Mouse (Mus musculus) hindbrain, embryonic 12.5 days (tissue): ENCODE measurements around the gene Fbrs. TPM values are rescaled to one million over a fixed set of nuclear protein-coding genes. Genes with fewer than 3 reads are reported as not detected.
"Not testable (repeated sequence)": the region's sequence is repeated elsewhere in the genome, so short reads cannot be mapped to it uniquely, and the experiment has no call there.

ENCODE experiments used
- ATAC-seq: fragments of 200-750 bp; cut with Nextera tagmentation; 2 replicates; pipeline ENCODE4 v1.8.0; 2017; ENCODE audit warnings: moderate TSS enrichment; ENCODE audit not compliant: low FRiP score
- H3K27ac ChIP-seq: fragments of 300-500 bp; sonication (generic); 2 replicates; pipeline ENCODE4 v1.5.1; 2016; ENCODE audit warnings: mild to moderate bottlenecking
- H3K27me3 ChIP-seq: fragments of 300-500 bp; sonication (generic); 2 replicates; pipeline ENCODE4 v1.6.1; 2016; ENCODE audit warnings: mild to moderate bottlenecking
- H3K36me3 ChIP-seq: fragments of 300-500 bp; sonication (generic); 2 replicates; pipeline ENCODE4 v1.6.1; 2016; ENCODE audit warnings: mild to moderate bottlenecking
- H3K4me1 ChIP-seq: fragments of 300-500 bp; sonication (generic); 2 replicates; pipeline ENCODE4 v1.6.1; 2016
- H3K4me2 ChIP-seq: fragments of 300-500 bp; sonication (generic); replicated peaks from 2 replicates; pipeline ENCODE4 v1.6.1; 2016; ENCODE audit warnings: mild to moderate bottlenecking
- H3K4me3 ChIP-seq: fragments of 300-500 bp; sonication (generic); 2 replicates; pipeline ENCODE4 v1.5.1; 2016; ENCODE audit warnings: mild to moderate bottlenecking
- H3K9ac ChIP-seq: fragments of 300-500 bp; sonication (generic); 2 replicates; pipeline ENCODE4 v1.6.1; 2016; ENCODE audit warnings: mild to moderate bottlenecking, moderate library complexity
- H3K9me3 ChIP-seq: fragments of 300-500 bp; sonication (generic); replicated peaks from 2 replicates; pipeline ENCODE4 v1.6.1; 2016; ENCODE audit warnings: mild to moderate bottlenecking
- WGBS: fragments of 180-500 bp; shearing (Covaris S2); methylation state at CpG from one replicate; pipeline ENCODE4 v1.1.7; 2016; 5-methylcytosine and 5-hydroxymethylcytosine counted together
- polyA plus RNA-seq: library from polyadenylated mRNA; unstranded; fragments of >200 nt; fragmentation: Nextera tagmentation; extraction: Ambion mirVana; gene quantifications from 2 replicates; pipeline ENCODE4 v1.2.1, GENCODE M21; 2016

Gene Fbrs
- polyA plus RNA-seq, 1 experiment from 2014 or later, result 14.4 TPM

DNA sequence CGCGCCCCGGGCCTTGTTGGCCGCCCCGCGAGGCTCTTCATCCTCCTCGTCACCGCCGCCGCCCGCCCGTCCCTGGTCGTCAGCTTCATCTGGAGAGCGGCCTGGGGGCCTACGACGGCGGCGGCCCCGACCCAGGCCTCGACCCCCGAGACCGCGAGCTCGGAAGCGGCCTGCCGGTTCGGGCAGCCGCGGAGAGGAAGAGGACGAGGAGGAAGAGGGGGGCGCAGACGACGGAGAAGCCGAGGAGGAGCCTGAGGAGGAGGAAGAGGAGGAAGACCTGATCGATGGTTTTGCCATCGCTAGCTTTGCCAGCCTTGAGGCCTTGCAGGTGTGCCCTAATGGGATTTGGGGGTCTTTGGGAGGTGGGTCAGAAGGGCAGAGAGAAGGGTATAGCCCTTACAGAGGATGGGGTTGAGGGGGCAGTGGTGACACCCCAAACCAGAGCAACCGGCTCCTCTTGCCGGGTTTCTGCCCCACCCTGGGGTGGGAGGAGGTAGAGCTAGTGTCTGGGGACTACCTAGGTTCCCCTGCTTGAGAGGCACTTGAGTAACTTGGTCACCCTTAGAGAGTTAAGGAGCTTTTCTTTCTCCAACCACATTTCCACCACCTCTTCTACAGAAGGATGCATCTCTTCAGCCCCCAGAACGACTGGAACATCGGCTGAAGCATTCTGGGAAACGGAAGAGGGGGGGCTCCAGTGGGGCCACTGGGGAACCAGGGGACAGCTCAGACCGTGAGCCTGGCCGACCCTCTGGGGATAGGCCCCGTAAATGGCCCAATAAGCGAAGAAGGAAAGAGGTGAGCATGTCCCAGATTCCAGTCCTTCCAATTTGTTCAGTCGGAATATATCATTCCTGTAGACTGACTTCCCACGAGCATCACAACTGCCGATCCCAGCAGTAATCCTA lies 573 bp downstream of the Fbrs start:
- H3K36me3 ChIP-seq, result peaks cover 58% of the 10 kb centered on the region
- H3K27ac ChIP-seq, result peak overlapping the region; percentile 97
- H3K4me3 ChIP-seq, result peak overlapping the region; percentile 99
- H3K4me1 ChIP-seq, result peaks cover 28% of the 10 kb centered on the region
- no peaks in the 10 kb centered on the region for H3K27me3 ChIP-seq
- H3K9me3 ChIP-seq, result no peaks in the 10 kb centered on the region
- peak overlapping the region; percentile 99 for H3K9ac ChIP-seq
- WGBS, result 5% methylated on average over 45 of the region's 48 CpGs
- no peak for ATAC-seq
- peak overlapping the region; percentile 100 for H3K4me2 ChIP-seq

GRCm38 (mm10) chr7:127480321-127480720 lies 1.3 kb downstream of the Fbrs start:
- H3K9ac ChIP-seq, result peak overlapping the region; percentile 99
- H3K27ac ChIP-seq, result no peak overlapping the region
- H3K36me3 ChIP-seq, result peaks cover 58% of the 10 kb centered on the region
- H3K4me2 ChIP-seq, result peak overlapping the region; percentile 100
- 70% methylated on average over 2 of the region's 2 CpGs for WGBS
- peaks cover 28% of the 10 kb centered on the region for H3K4me1 ChIP-seq
- H3K4me3 ChIP-seq, result peak overlapping the region; percentile 99
- no peaks in the 10 kb centered on the region for H3K9me3 ChIP-seq
- no peak for ATAC-seq
- H3K27me3 ChIP-seq, result no peaks in the 10 kb centered on the region

DNA sequence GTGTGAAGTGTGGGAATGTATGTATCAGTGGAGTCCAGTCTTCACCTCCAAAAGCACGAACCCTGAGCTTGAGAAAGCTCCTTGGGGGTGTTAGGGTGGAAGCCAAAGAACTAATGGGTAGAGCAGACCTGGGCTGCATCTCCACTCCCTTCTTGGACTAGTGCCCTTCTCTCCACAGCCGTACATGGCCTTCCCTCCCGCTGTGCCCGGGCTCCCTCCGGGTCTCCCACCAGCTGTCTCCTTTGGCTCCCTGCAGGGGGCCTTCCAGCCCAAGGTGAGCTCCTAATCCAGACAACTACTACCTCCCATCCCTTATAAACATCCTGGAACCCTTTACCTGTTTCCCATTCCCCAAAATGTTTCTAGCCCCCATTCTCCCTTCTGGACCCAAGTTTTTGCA lies 6.4 kb downstream of the Fbrs start:
- no peak overlapping the region for H3K27ac ChIP-seq
- ATAC-seq, result no peak
- H3K4me2 ChIP-seq, result no peak overlapping the region
- H3K4me3 ChIP-seq, result no peak overlapping the region
- WGBS, result 82% methylated on average over 5 of the region's 5 CpGs
- H3K9ac ChIP-seq, result no peak overlapping the region
- no peaks in the 10 kb centered on the region for H3K9me3 ChIP-seq
- peaks cover 10% of the 10 kb centered on the region for H3K4me1 ChIP-seq
- H3K36me3 ChIP-seq, result peaks cover 89% of the 10 kb centered on the region
- no peaks in the 10 kb centered on the region for H3K27me3 ChIP-seq

GRCm38 (mm10) chr7:127488364-127488763 lies 9.4 kb downstream of the Fbrs start:
- not testable (repeated sequence) for H3K27ac ChIP-seq, H3K9me3 ChIP-seq, H3K4me2 ChIP-seq, H3K4me3 ChIP-seq, H3K4me1 ChIP-seq, ATAC-seq, H3K27me3 ChIP-seq, H3K9ac ChIP-seq
- WGBS, result 87% methylated on average over 4 of the region's 5 CpGs
- H3K36me3 ChIP-seq, result peaks cover 87% of the 10 kb centered on the region

DNA sequence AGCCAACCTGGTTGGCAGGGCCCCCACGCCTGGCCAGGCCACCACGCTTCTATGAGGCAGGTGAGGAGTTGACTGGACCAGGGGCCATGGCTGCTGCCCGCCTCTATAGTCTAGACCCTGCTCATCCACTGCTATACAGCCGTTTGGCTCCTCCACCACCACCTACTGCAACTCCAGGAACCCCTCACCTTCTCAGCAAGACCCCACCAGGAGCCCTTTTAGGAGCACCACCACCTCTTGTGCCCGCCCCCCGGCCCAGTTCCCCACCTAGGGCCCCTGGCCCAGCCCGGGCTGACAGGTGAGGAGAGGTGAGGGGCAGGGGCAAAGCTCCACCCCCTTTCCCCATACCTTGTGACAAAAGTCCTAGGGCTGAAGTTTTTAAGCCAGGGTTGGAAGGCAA lies 11.0 kb downstream of the Fbrs start:
- peaks cover 73% of the 10 kb centered on the region for H3K36me3 ChIP-seq
- no peak overlapping the region for H3K4me2 ChIP-seq
- no peaks in the 10 kb centered on the region for H3K9me3 ChIP-seq
- no peak for ATAC-seq
- no peak overlapping the region for H3K4me3 ChIP-seq
- WGBS, result 88% methylated on average over 7 of the region's 7 CpGs
- H3K9ac ChIP-seq, result no peak overlapping the region
- no peak overlapping the region for H3K27ac ChIP-seq
- no peaks in the 10 kb centered on the region for H3K27me3 ChIP-seq
- H3K4me1 ChIP-seq, result no peaks in the 10 kb centered on the region

GRCm38 (mm10) chr7:127491846-127492245 lies 12.8 kb downstream of the Fbrs start:
- H3K4me1 ChIP-seq, result no peaks in the 10 kb centered on the region
- H3K4me3 ChIP-seq, result no peak overlapping the region
- H3K36me3 ChIP-seq, result peaks cover 56% of the 10 kb centered on the region
- 94% methylated on average over 3 of the region's 3 CpGs for WGBS
- no peaks in the 10 kb centered on the region for H3K9me3 ChIP-seq
- no peak for ATAC-seq
- H3K4me2 ChIP-seq, result no peak overlapping the region
- H3K27me3 ChIP-seq, result no peaks in the 10 kb centered on the region
- H3K9ac ChIP-seq, result no peak overlapping the region
- H3K27ac ChIP-seq, result no peak overlapping the region

DNA sequence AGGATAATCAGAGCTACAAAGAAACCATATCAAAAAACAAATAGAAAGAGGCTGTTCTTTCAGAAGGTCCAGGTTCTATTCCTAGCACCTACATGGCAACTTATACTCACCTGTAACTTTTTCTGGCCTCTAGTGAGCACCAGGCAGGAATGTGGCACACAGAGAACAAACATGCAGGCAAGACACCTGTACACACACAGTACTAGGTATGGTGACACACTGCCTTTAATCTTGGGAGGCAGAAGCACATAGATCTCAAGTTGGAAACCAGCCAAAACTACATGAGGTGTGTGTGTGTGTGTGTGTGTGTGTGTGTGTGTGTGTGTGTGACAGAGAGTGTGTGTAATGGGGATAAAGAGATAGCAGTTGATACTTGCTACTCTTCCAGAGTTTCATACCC lies 15.6 kb downstream of the Fbrs start:
- Histone ChIP-seq H3K36me3 (peaks cover 30% of the 10 kb centered on the region), H3K27ac (no peak overlapping the region), H3K27me3 (no peaks in the 10 kb centered on the region), H3K4me3 (no peak overlapping the region), H3K4me2 (no peak overlapping the region), H3K9me3 (no peaks in the 10 kb centered on the region), H3K4me1 (no peaks in the 10 kb centered on the region), H3K9ac (no peak overlapping the region)
- no peak for ATAC-seq

DNA sequence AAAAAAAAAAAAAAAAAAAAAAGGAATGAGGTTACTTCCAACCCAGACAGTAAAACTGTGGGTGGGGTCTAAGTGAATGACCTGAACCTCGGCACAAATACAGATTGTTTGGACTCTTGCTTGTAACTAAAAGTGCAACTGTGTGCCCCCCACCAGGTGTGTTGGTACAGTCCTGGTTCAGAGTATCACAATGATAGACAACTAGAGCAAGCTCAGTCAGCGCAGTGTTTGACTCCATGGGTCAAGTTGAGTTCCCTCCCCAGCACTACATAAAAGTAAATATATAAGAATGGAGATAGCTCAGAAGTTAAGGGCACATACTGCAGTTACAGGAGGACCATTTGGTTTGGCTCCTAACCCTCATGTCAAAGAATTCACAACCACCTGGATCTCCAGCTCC lies 18.4 kb downstream of the Fbrs start:
- no peak overlapping the region for H3K4me2 ChIP-seq
- H3K27me3 ChIP-seq, result no peaks in the 10 kb centered on the region
- no peaks in the 10 kb centered on the region for H3K4me1 ChIP-seq
- no peak overlapping the region for H3K4me3 ChIP-seq
- peaks cover 3% of the 10 kb centered on the region for H3K36me3 ChIP-seq
- WGBS, result 93% methylated on average over 2 of the region's 2 CpGs
- no peak overlapping the region for H3K9ac ChIP-seq
- H3K27ac ChIP-seq, result no peak overlapping the region
- ATAC-seq, result no peak
- no peaks in the 10 kb centered on the region for H3K9me3 ChIP-seq

DNA sequence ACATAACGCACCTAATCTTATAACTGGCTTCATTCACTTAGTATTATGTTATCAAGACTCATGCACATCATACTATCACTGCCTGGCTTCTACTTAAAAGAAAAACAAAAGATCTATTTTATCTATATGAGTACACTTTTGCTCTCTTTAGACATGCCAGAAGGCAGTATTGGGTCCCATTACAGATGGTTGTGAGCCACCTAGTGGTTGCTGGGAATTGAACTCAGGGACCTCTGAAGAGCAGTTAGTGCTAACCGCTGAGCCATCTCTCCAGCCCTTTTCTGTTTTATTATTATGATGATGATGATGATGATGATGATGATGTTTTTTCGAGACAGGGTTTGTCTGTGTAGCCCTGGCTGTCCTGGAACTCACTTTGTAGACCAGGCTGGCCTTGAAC lies 19.4 kb downstream of the Fbrs start:
- Histone ChIP-seq H3K4me3 (no peak overlapping the region), H3K9me3 (no peaks in the 10 kb centered on the region), H3K36me3 (no peaks in the 10 kb centered on the region), H3K27ac (no peak overlapping the region), H3K4me2 (no peak overlapping the region), H3K27me3 (no peaks in the 10 kb centered on the region), H3K9ac (no peak overlapping the region), H3K4me1 (no peaks in the 10 kb centered on the region)
- 43% methylated on average over 3 of the region's 3 CpGs for WGBS
- ATAC-seq, result no peak

DNA sequence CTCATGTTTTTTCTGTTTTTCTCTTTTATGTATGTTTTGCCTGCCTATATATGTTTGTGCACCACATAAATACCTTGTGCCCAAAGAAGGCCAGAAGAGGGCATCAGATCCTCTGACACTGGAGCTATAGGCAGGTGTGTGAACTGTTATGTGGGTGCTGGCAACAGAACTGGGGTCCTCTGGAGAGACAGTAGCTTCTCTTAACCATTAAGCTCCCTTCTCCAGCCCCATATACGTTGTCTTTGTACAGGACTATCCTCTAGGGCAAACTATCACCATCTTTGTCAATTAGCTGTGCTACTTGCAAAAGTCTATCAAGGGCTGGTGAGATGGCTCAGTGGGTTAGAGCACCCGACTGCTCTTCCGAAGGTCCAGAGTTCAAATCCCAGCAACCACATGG lies 29.3 kb downstream of the Fbrs start:
- no peak overlapping the region for H3K4me2 ChIP-seq
- H3K27ac ChIP-seq, result no peak overlapping the region
- no peaks in the 10 kb centered on the region for H3K36me3 ChIP-seq
- no peaks in the 10 kb centered on the region for H3K27me3 ChIP-seq
- peaks cover 4% of the 10 kb centered on the region; the same call in 1 of the 2 replicates for H3K4me1 ChIP-seq
- no peaks in the 10 kb centered on the region for H3K9me3 ChIP-seq
- H3K4me3 ChIP-seq, result no peak overlapping the region
- ATAC-seq, result no peak
- no peak overlapping the region for H3K9ac ChIP-seq
- WGBS, result 90% methylated on average over 3 of the region's 3 CpGs

GRCm38 (mm10) chr7:127509830-127510229 lies 30.8 kb downstream of the Fbrs start:
- not testable (repeated sequence) for H3K9ac ChIP-seq, H3K27ac ChIP-seq, H3K4me2 ChIP-seq, H3K27me3 ChIP-seq, H3K4me3 ChIP-seq, H3K36me3 ChIP-seq, ATAC-seq, H3K9me3 ChIP-seq
- peaks cover 13% of the 10 kb centered on the region for H3K4me1 ChIP-seq
- WGBS, result 80% methylated on average over 4 of the region's 4 CpGs

DNA sequence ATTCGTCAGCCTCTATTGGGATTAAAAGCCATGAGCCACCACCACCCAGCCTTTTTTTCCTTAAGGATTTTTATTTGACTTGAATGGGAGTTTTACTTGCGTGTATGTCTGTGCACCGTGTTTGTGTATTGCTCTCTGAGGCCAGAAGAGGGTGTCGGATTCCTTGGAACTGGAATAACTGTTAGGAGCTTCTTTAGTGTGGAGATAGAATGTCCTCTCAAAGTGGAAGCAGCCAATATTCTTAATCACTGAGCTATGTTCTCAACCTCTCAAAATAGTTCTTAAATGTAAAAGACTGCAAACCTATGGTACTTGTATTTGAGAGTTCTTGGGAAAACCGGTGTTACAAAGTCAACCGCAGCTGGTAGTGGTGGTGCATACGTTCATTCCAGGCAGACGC lies 32.2 kb downstream of the Fbrs start:
- H3K4me2 ChIP-seq, result peak overlapping the region; percentile 64
- H3K9me3 ChIP-seq, result no peaks in the 10 kb centered on the region
- no peaks in the 10 kb centered on the region for H3K27me3 ChIP-seq
- peak overlapping the region; percentile 79 for H3K4me3 ChIP-seq
- H3K27ac ChIP-seq, result peak overlapping the region; percentile 99
- ATAC-seq, result no peak
- peaks cover 13% of the 10 kb centered on the region for H3K4me1 ChIP-seq
- no peak overlapping the region for H3K9ac ChIP-seq
- peaks cover 15% of the 10 kb centered on the region for H3K36me3 ChIP-seq
- WGBS, result 42% methylated on average over 8 of the region's 8 CpGs

GRCm38 (mm10) chr7:127511808-127512230 lies 32.8 kb downstream of the Fbrs start, which contains the start of gene Srcap:
Gene Srcap (plus strand): TSS chr7:127511983.
- Histone ChIP-seq H3K27ac (peak within 1 kb of the TSS; percentile 99), H3K36me3 (peaks cover 20% of the 10 kb centered on the region), H3K27me3 (no peaks in the 10 kb centered on the region), H3K9me3 (no peaks in the 10 kb centered on the region), H3K4me2 (peak within 1 kb of the TSS; percentile 64), H3K4me3 (peak within 1 kb of the TSS; percentile 79), H3K9ac (peak within 1 kb of the TSS; percentile 88), H3K4me1 (peaks cover 13% of the 10 kb centered on the region)
- whole genome bisulfite sequencing, result under 1% methylated on average over 37 of the region's 37 CpGs
- peak; percentile 98 for ATAC-seq
